Mouse (Mus musculus): ENCODE data around the gene Nudt3. TPM values are rescaled to one million over a fixed set of nuclear protein-coding genes. Genes with fewer than 3 reads are reported as not detected.

Nudt3 gene
- 103 and 121 TPM in 2 replicates for polyA plus RNA-seq (2015; fragmentation: Nextera tagmentation; extraction: Ambion mirVana)

DNA sequence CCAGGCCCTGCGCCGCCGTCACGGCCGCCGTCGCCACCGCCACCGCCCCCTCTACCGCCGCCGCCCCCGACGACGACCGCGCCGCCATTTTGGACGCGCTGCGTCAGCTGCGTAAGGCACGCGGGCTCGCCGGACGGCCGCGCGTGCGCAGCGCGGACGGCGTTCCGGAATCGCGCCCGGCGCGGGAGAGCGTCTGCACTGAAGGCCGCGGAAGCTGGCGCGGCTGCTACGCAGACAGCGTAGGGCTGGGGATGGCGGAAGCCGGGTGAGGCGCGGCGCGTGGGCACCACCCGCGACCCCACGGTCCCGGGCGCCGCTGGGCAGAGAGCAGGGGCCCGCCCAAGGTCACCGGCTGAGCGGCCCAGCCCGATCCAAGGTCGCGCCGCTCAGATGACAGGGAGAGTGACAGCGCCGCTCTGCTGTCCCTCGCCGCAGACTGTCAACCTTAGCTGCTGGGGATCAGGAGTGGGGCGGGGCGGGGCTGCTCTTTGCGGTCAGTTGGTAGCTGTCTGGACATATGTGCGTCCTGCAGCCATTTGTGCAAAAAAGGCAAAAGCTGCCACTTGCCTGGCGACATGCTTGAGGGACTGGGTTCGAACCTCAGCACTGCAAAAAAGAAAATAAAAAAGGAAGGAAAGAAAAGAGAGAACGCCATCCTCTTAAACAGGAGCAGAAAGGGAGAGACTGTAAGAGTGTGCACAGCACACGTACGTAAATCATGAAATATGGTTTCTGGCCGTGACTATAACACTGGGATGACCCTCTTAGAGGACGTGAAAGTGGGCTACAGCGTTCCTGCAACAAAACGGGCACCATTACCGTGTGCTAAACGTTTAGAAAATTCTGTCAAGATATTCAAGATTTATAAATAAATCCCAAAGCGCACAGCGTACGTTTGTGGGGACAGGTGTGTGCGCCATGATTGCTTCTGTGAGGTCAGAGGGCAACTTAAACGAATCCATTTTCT lies at the start of gene Nudt3:
Nudt3 (minus strand) TSS at position 136 of the 967 bp plus-strand sequence.

DNA sequence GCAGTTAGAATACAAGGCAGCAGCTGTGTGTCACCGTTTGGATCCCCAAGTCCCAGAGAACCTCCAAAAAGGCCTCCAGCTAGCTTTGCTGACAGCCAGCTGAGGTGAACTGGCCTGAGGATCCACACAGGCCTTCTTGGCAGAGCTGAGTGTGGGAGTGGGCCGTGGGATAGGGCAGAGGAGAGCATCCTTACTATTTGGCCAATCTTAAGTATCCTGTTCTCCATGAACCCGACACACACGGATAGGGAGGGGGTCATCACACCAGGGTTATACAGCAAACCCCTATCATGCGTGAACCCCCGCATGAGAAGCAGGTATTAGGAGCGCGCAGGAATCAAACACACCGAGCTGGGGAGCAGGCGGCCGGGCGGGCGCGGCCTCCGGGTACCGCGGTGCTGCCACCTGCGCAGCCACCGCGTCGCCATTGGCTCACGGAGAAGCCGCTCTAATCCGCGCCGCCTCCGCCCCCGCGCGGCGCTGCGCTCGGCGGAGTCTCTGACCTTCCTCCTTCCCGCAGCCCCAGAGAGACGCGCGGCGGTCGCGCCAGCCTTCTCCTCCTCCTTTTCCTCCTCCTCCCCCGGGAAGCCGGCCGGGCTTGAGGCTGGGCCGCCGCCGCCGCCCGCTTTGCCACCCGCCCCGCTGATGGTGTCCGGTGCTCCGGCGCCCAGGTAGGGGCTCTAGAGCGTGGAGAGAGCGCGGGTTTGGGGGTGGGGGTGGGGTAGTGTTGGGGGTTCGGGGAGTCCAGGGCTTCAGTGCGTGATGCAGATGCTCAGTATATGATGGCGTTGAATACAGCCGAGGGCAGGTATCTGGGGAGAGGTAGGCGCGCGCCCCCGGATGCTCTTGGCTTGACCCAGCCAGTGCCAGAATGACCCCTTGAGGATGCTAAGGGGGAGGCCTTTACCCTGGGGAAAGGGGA lies 32.1 kb upstream of the Nudt3 start, which contains the start of gene Pacsin1:
Pacsin1 (plus strand) TSS at position 421 of the 922 bp plus-strand sequence.

DNA sequence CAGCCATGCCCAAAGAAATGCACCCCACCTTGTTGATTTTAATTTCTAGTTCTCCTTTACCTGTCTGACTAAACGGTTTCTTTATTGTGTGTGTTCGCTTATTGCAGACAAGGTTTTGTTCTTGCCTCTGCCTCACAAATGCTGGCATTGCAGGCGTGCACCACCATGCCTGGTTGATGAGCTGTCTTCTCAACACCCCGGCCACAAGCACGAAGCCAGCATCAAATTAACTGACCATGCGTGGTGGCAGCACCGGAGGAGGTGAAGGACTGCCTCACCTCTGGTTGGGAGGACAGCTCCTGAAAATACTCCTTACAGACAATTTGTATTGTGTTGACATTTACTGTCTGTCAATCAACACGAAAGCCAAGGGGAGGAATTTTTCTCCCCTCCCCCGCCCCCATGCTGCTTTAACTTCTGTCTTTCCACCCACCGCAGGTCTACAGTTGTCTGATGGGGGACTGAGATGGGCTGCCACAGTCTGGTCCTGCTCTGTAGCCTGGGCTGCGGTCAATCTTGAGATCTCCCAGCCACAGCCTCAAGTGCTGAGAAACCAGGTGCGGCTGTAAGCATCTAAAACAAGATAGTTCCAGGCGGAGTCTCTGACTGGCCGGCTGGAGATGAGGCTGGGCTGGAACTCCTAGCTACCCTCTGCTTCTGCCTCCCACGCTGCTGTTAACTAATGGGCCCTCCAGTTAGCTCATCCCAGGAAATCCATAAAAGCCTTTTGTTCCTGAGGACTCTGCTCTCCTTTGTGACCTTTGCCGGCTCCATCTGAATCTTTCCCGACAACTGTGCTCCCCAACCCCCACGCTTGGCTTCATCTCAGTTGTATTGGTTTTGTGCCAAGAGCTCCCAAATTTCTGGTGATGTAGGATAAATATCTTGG lies 13.1 kb upstream of the Nudt3 start, which contains the start of gene Rps10:
Rps10 (minus strand) TSS at position 538 of the 889 bp plus-strand sequence.

DNA sequence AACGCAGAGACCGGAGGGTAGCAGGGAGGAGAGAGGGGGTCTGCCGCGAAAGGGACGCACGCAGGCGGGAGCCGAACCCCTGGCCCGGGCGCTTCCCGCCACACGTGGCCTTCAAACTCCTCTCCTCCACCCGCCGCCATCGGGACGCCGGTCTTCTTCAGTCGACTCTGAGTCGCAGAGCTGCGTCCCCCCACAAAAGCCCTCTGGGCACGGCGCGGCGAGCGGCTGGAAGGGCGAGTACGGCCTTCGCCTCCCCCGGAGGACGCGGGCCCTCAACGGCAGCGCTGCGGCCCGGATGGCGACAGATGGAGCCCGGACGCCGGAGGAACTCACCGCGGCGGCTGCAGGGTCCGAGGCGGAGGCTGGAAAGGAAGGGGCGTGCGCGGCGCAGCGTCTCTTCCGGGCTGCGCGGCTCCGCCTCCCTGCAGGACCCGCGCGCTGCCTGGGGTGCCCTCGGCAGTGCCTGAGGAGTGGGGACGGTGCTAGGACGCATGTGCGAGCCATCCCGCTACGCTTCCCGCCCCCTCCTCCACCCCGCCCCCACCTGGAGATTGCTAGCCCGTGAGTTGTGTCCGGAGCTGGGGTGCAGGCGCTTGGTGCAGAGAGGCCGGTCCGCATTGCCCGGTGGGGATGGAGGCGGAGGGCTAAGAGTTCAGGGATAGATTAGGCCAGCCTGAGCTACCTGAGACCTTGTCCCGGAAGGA lies 11.7 kb upstream of the Nudt3 start, which contains the start of gene RPS10-NUDT3:
RPS10-NUDT3 (minus strand) TSS at position 352 of the 704 bp plus-strand sequence.

DNA sequence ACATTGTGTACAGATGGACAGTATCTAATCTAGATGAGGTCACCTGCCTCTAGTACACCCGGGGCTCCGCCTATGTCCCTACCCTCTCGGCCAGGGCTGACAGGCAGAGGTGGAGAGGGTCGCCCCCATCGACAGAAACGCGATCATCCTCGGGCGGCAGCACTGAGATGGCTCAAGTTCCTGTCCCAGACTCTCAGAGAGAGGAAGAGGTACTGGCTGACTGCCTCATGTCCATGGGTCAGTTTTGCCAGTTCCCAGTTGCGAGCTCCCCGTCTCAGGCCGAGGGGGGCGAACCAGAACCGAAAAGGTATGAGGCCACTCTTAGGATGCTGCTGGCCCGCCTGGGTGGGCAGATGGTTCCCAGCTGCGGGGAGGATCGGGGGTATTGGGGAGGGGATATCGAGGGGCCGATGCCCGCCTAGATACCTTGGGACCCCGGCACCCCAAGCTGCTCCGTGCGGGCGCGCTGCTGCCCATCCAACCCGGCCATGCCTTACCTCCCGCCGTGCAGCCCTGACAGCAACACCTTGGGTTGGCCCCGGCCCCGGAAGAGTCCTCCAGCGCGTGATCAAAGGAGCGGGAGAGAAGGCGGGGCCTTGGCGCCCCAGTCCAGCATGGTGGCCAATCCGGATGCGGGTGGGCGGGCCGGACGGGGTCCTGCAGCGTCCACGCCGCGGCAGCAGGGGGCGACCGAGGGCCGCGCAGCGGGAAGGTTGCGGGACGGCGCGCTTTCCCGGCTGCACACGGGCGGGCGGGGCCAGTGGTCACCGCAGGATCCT lies 57.9 kb downstream of the Nudt3 start, which contains the start of gene AI413582:
AI413582 (minus strand) TSS at position 594 of the 779 bp plus-strand sequence.

DNA sequence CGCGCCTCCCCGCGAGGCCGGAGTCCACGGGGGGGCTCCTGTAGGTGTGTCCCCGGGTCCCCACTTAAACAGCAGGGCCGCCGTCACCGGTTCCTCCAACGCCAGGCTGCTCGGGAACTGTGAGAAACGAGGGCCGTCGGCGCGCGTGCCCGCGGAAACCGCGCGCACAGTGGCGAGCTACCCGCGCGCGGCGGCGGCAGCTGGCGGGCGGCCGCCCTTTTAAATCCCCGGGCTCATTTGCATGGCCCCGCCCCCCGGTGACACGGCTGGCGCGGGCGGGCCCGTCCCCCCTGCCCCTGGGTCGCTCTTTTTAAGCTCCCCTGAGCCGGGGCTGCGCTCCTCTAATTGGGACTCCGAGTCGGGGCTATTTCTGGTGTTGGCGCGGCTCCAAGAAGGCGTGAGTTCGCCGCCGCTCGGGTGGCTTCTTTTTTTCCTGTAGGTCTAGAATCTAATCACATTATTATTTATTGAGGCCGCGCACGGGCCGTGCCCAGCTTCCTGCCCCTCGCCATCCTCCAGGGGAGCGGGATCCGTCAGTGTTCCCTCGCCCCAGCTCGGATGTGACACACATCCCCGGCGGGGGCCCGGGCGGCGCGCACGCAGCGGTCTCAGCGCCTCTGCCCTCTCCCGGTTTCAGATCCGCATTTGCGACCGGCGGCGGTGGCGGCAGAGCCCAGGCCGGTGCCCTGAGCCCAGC lies 66.8 kb downstream of the Nudt3 start, which contains the start of gene Hmga1:
Hmga1 (plus strand) TSS at position 183 of the 697 bp plus-strand sequence.

Other genes starting within 250 kb of the Nudt3 start
- 0.04 TPM in 1 of 2 replicates, not detected in the other for gene Grm4, start 102.1 kb downstream of the Nudt3 start, polyA plus RNA-seq (2015; fragmentation: Nextera tagmentation; extraction: Ambion mirVana)
- 57.3 and 58.9 TPM in 2 replicates for gene Hmga1, start 67.0 kb downstream of the Nudt3 start, polyA plus RNA-seq (2015; fragmentation: Nextera tagmentation; extraction: Ambion mirVana)
- gene AI413582, start 57.7 kb downstream of the Nudt3 start, polyA plus RNA-seq (2015; fragmentation: Nextera tagmentation; extraction: Ambion mirVana), result 8.9 and 11.5 TPM in 2 replicates
- gene RPS10-NUDT3, start 11.7 kb upstream of the Nudt3 start, polyA plus RNA-seq (2015; fragmentation: Nextera tagmentation; extraction: Ambion mirVana), result 1.0 TPM in 1 of 2 replicates, not detected in the other
- gene Rps10, start 13.2 kb upstream of the Nudt3 start, polyA plus RNA-seq (2015; fragmentation: Nextera tagmentation; extraction: Ambion mirVana), result 550 and 554 TPM in 2 replicates
- gene Pacsin1, start 32.0 kb upstream of the Nudt3 start, polyA plus RNA-seq (2015; fragmentation: Nextera tagmentation; extraction: Ambion mirVana), result 0.76 and 0.97 TPM in 2 replicates
- gene Spdef, start 105.5 kb upstream of the Nudt3 start, polyA plus RNA-seq (2015; fragmentation: Nextera tagmentation; extraction: Ambion mirVana), result 0.29 TPM in 1 of 2 replicates, not detected in the other
- 13.7 and 13.9 TPM in 2 replicates for gene D17Wsu92e, start 197.2 kb upstream of the Nudt3 start, polyA plus RNA-seq (2015; fragmentation: Nextera tagmentation; extraction: Ambion mirVana)
- gene Snrpc, start 214.7 kb upstream of the Nudt3 start, polyA plus RNA-seq (2015; fragmentation: Nextera tagmentation; extraction: Ambion mirVana), result 171 and 183 TPM in 2 replicates
- 2.4 and 2.5 TPM in 2 replicates for gene Uhrf1bp1, start 232.9 kb upstream of the Nudt3 start, polyA plus RNA-seq (2015; fragmentation: Nextera tagmentation; extraction: Ambion mirVana)

Data from skeletal muscle tissue, postnatal 0 days (tissue).